Mouse (Mus musculus) hematopoietic multipotent progenitor cell, adult 10-12 weeks (in vitro differentiated cells): Measurements from ENCODE around the gene Ccl9. TPM values are rescaled to one million over a fixed set of nuclear protein-coding genes. Genes with fewer than 3 reads are reported as not detected.

Source experiments
- polyA plus RNA-seq: library from polyadenylated mRNA; stranded (reverse); fragments of >175 nt; gene quantifications from 2 replicates; pipeline ENCODE4 v1.2.3, GENCODE M21; 2012; ENCODE audit warnings: low replicate concordance

Gene Ccl9
- 1.7 and 5.0 TPM in 2 replicates for polyA plus RNA-seq

DNA sequence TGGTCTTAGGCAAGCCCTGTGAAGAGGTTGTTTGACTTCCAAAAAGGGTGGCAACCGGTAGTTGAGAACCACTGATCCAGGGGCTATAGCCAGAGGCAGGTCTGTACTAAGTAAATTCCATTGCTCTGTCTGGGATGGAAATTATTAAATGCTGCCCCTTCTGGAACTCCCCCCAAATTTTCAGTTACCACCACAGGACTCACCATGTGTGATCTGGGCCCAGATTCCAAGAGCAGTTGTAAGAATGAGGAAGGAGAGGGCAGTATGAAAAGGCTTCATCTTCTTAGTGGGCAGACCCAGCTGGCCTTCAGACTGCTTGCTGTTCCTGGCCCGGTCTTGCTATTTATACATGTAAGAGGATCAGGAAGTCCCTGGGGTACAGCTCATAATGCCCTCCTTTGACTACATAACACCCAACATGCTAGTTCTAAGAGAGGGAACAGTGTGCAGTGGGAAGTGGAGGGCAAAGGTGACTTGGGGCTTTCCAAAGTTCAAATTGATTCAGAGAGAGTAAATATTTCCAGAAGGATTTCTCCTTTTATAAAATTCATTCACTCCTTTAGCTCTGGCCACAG is at the start of gene Ccl9:
TSS of gene Ccl9 (minus strand) at position 451 of the 575 bp plus-strand sequence.

DNA sequence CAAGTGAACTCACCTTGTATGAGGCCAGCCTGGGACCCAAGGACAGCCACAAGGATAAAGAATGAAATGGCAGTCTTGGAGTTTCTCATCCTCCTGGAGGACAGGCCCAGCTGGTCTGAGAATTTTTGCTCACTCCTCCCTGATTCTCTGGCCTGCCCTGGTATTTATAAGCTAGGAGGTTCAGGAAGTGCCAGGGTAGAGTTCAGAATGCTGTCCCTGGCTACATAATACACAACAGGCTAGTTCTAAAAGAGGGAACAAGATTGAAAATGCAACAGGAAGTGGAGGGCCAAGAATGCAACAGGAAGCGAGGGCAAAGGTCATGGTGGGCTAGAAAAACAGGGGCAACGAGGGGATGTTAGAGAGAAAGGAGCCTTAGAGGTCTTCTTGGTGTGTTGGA is 14.4 kb upstream of the Ccl9 start, which contains the start of gene Ccl6:
TSS of gene Ccl6 (minus strand) at position 235 of the 400 bp plus-strand sequence.

DNA sequence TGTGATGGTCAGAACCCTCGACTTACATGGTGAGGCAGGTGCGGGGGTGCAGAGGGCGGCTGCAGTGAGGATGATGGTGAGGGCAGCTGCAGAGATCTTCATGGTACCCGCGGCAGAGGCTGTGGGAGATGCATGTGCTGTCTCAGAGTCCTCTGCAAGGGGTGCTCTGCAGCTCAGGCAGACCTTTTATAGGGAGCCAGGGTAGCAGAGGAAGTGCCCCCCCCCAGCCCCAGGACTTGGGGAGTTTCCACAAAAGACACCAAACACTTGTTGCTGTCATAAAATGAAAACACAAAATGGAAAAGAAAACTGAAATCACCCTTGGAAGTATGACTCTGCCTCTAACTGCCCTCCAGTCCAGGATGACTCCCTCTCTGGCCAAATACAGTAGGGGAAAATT is 48.1 kb downstream of the Ccl9 start, which contains the start of gene Ccl5:
TSS of gene Ccl5 (minus strand) at position 159 of the 400 bp plus-strand sequence.

Other genes with a start within 250 kb of the Ccl9 start
- gene Rasl10b, start 169.5 kb downstream of the Ccl9 start, polyA plus RNA-seq, result 0.06 and 0.16 TPM in 2 replicates
- gene Gas2l2, start 149.2 kb downstream of the Ccl9 start, polyA plus RNA-seq, result not detected in 2 replicates
- gene 1700020L24Rik, start 141.0 kb downstream of the Ccl9 start, polyA plus RNA-seq, result 1.3 and 2.4 TPM in 2 replicates
- gene Mmp28, start 115.6 kb downstream of the Ccl9 start, polyA plus RNA-seq, result 1.2 and 2.1 TPM in 2 replicates
- gene Taf15, start 105.5 kb downstream of the Ccl9 start, polyA plus RNA-seq, result 112 and 167 TPM in 2 replicates
- gene Heatr9, start 56.5 kb downstream of the Ccl9 start, polyA plus RNA-seq, result 0.16 and 0.21 TPM in 2 replicates
- 225 and 372 TPM in 2 replicates for gene Ccl5, start 48.1 kb downstream of the Ccl9 start, polyA plus RNA-seq
- gene Ccl6, start 14.5 kb upstream of the Ccl9 start, polyA plus RNA-seq, result 16.2 and 122 TPM in 2 replicates
- not detected in 2 replicates for gene Rpl9-ps1, start 67.0 kb upstream of the Ccl9 start, polyA plus RNA-seq
- gene Ccl3, start 70.7 kb upstream of the Ccl9 start, polyA plus RNA-seq, result 2.7 and 7.1 TPM in 2 replicates
- 4.0 and 5.5 TPM in 2 replicates for gene Ccl4, start 83.9 kb upstream of the Ccl9 start, polyA plus RNA-seq
- gene Wfdc17, start 125.4 kb upstream of the Ccl9 start, polyA plus RNA-seq, result 1.1 and 1.6 TPM in 2 replicates
- not detected in 2 replicates for gene Wfdc18, start 130.4 kb upstream of the Ccl9 start, polyA plus RNA-seq
- gene Wfdc21, start 168.3 kb upstream of the Ccl9 start, polyA plus RNA-seq, result 0.59 and 4.3 TPM in 2 replicates
- 12.9 and 13.2 TPM in 2 replicates for gene Heatr6, start 175.1 kb upstream of the Ccl9 start, polyA plus RNA-seq